Mouse (Mus musculus) heart, embryonic 10.5 days (tissue): ENCODE results near the gene Colgalt1. TPM values are rescaled to one million over a fixed set of nuclear protein-coding genes. Genes with fewer than 3 reads are reported as not detected.

Experiments
- DNase-seq: peaks from one replicate; pipeline ENCODE4 v3.0.0-alpha.2; 2017; ENCODE audit warnings: low spot score
- H3K27ac ChIP-seq: fragments of 300-500 bp; sonication (generic); 2 replicates; pipeline ENCODE4 v1.5.1; 2016; ENCODE audit warnings: mild to moderate bottlenecking
- H3K27me3 ChIP-seq: fragments of 300-500 bp; sonication (generic); 2 replicates; pipeline ENCODE4 v1.6.1; 2016; ENCODE audit warnings: mild to moderate bottlenecking; ENCODE audit not compliant: poor library complexity, insufficient read depth, severe bottlenecking
- H3K36me3 ChIP-seq: fragments of 300-500 bp; sonication (generic); 2 replicates; pipeline ENCODE4 v1.6.1; 2016; ENCODE audit warnings: mild to moderate bottlenecking, moderate library complexity
- H3K4me1 ChIP-seq: fragments of 300-500 bp; sonication (generic); 2 replicates; pipeline ENCODE4 v1.6.1; 2016; ENCODE audit warnings: mild to moderate bottlenecking
- H3K4me3 ChIP-seq: fragments of 300-500 bp; sonication (generic); 2 replicates; pipeline ENCODE4 v1.5.1; 2016; ENCODE audit warnings: mild to moderate bottlenecking, moderate library complexity
- H3K9me3 ChIP-seq: fragments of 300-500 bp; sonication (generic); 2 replicates; pipeline ENCODE4 v1.6.1; 2016; ENCODE audit warnings: mild to moderate bottlenecking, moderate library complexity
- WGBS: fragments of 180-500 bp; shearing (Covaris S2); methylation state at CpG from one replicate; pipeline ENCODE4 v1.1.7; 2016; 5-methylcytosine and 5-hydroxymethylcytosine counted together
- microRNA-seq: library from miRNA; unstranded; fragments of <30 nt; microRNA quantifications from one replicate; pipeline ENCODE4, GENCODE M21; 2017
- polyA plus RNA-seq: library from polyadenylated mRNA; unstranded; fragments of >200 nt; fragmentation: Nextera tagmentation; extraction: Ambion mirVana; gene quantifications from 2 replicates; pipeline ENCODE4 v1.2.1, GENCODE M21; 2016

Colgalt1 gene
- polyA plus RNA-seq, 1 experiment from 2014 or later = 54.4 TPM

DNA sequence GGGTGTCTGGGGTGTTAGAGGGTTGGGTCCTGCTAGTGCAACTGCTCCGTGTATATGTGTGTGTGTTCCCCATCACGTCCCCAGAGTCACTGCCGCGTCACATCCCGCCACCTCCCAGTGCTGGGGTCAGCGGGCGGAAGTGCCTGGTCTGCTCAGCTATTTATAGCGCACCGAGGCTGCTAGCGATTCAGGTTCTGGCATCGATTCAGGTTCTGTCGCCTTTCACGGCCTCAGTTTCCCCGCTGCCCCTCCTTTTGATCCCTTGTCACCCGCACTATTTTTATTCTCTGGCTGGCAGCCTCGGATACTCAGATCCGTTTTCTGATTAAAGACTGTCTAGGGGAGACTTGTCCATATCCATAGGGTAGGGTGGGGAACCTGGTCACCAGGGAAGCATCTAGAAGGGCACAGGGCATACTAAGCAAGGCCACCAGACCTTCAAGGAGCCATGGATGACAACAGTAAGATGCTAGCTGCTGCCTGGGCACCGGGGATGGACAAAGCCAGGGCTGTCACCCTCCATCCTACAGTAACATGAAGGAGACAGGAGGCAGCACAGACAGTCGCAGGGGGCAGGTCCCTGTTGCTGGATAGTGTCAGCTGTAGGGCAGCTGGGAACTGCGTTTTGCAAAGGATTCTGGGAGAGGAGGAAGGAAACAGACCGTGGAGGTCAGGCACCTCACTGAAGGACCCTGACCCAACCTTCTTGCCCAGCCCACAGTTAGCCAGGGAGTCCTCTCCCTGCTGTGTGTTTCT is 57.6 kb downstream of the Colgalt1 start:
- H3K27me3 ChIP-seq = peaks cover 38% of the 10 kb centered on the region
- H3K27ac ChIP-seq = peak overlapping the region; percentile 89
- no peaks in the 10 kb centered on the region for H3K9me3 ChIP-seq
- 2% methylated on average over 21 of the region's 21 CpGs for WGBS
- peaks cover 69% of the 10 kb centered on the region for H3K4me1 ChIP-seq
- H3K36me3 ChIP-seq = no peaks in the 10 kb centered on the region
- peak; percentile 90 for DNase-seq
- peak overlapping the region; percentile 48 for H3K4me3 ChIP-seq

GRCm38 (mm10) chr8:71670198-71670597 is 59.4 kb downstream of the Colgalt1 start:
- Histone ChIP-seq H3K27me3 (peaks cover 23% of the 10 kb centered on the region), H3K4me1 (peaks cover 65% of the 10 kb centered on the region), H3K36me3 (no peaks in the 10 kb centered on the region), H3K27ac (peak overlapping the region; percentile 71), H3K4me3 (peak overlapping the region; percentile 64), H3K9me3 (no peaks in the 10 kb centered on the region)
- WGBS = 12% methylated on average over 12 of the region's 12 CpGs
- no peak for DNase-seq

- Histone ChIP-seq H3K4me1 (peaks cover 63% of the 10 kb centered on the region), H3K9me3 (no peaks in the 10 kb centered on the region), H3K36me3 (no peaks in the 10 kb centered on the region), H3K27me3 (peaks cover 30% of the 10 kb centered on the region), H3K4me3 (peak overlapping the region; percentile 64), H3K27ac (peak overlapping the region; percentile 71)
- WGBS = under 1% methylated on average over 57 of the region's 64 CpGs
- DNase-seq = peak; percentile 87
Measured at GRCm38 (mm10) chr8:71670621-71671548, 60.1 kb downstream of the Colgalt1 start.

GRCm38 (mm10) chr8:71671549-71671965 is 60.8 kb downstream of the Colgalt1 start, which contains the start of gene Unc13a:
Gene Unc13a (minus strand): TSS chr8:71671757.
- H3K36me3 ChIP-seq = no peaks in the 10 kb centered on the region
- DNase-seq = peak; percentile 92
- H3K4me1 ChIP-seq = peaks cover 65% of the 10 kb centered on the region
- peaks cover 24% of the 10 kb centered on the region for H3K27me3 ChIP-seq
- H3K9me3 ChIP-seq = no peaks in the 10 kb centered on the region
- peak within 1 kb of the TSS; percentile 64 for H3K4me3 ChIP-seq
- WGBS = under 1% methylated on average over 42 of the region's 42 CpGs
- H3K27ac ChIP-seq = peak within 1 kb of the TSS; percentile 77

- DNase-seq = no peak
Measured at GRCm38 (mm10) chr8:71672168-71672735, 61.5 kb downstream of the Colgalt1 start.

DNA sequence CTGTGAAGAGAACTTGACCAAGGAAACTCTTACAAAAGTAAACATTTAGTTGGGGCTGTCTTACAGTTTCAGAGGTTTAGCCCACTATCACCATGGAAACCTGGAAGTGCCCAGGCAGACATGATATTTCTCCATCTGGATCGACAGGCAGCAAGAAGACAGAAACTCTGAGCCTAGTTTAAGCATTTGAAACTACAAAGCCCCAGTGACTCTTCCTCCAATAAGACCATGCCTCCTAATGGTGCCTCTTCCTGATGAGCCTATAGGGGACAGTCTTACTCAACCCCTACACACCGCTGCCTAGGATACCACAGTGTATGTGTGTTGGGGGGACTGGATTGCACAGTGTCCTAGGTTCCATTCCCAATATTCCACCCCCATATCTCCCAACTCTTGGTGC is 63.3 kb downstream of the Colgalt1 start:
- WGBS = 77% methylated on average over 2 of the region's 2 CpGs
- H3K36me3 ChIP-seq = no peaks in the 10 kb centered on the region
- no peak overlapping the region for H3K4me3 ChIP-seq
- no peak for DNase-seq
- H3K27ac ChIP-seq = no peak overlapping the region
- H3K4me1 ChIP-seq = peaks cover 49% of the 10 kb centered on the region
- 0 out of 2 replicates have a peak, but pooled peaks cover 2% of the 10 kb centered on the region for H3K9me3 ChIP-seq
- H3K27me3 ChIP-seq = peaks cover 42% of the 10 kb centered on the region

More at GRCm38 (mm10) chr8:71672168-71672735, 61.5 kb downstream of the Colgalt1 start:
- 65% methylated on average over 6 of the region's 6 CpGs for whole genome bisulfite sequencing
- H3K4me1 ChIP-seq = peaks cover 63% of the 10 kb centered on the region
- peak overlapping the region; percentile 77 for H3K27ac ChIP-seq
- H3K36me3 ChIP-seq = no peaks in the 10 kb centered on the region
- no peaks in the 10 kb centered on the region for H3K9me3 ChIP-seq
- H3K4me3 ChIP-seq = peak overlapping the region; percentile 64; the same call in 1 of the 2 replicates
- H3K27me3 ChIP-seq = peaks cover 29% of the 10 kb centered on the region

Small RNA genes lying within 50 kb of the gene (microRNA-seq; reads per million reads assigned to microRNA genes)
- gene Mir6769b = not detected

Other genes starting within 250 kb of the Colgalt1 start
- 68.7 and 79.5 TPM in 2 replicates for gene Use1, start 244.2 kb upstream of the Colgalt1 start, polyA plus RNA-seq
- gene Ocel1, start 239.7 kb upstream of the Colgalt1 start, polyA plus RNA-seq = 3.9 and 4.2 TPM in 2 replicates
- gene Nr2f6, start 229.0 kb upstream of the Colgalt1 start, polyA plus RNA-seq = 48.4 and 79.0 TPM in 2 replicates
- 6.1 and 7.9 TPM in 2 replicates for gene Ushbp1, start 215.2 kb upstream of the Colgalt1 start, polyA plus RNA-seq
- 101 and 111 TPM in 2 replicates for gene Babam1, start 214.1 kb upstream of the Colgalt1 start, polyA plus RNA-seq
- gene Ankle1, start 205.0 kb upstream of the Colgalt1 start, polyA plus RNA-seq = 33.8 and 35.9 TPM in 2 replicates
- 34.5 and 41.5 TPM in 2 replicates for gene Abhd8, start 147.3 kb upstream of the Colgalt1 start, polyA plus RNA-seq
- gene Mrpl34, start 146.0 kb upstream of the Colgalt1 start, polyA plus RNA-seq = 172 and 181 TPM in 2 replicates
- 107 and 128 TPM in 2 replicates for gene Dda1, start 141.8 kb upstream of the Colgalt1 start, polyA plus RNA-seq
- 0.73 and 2.7 TPM in 2 replicates for gene Ano8, start 125.0 kb upstream of the Colgalt1 start, polyA plus RNA-seq
- gene Gtpbp3, start 122.9 kb upstream of the Colgalt1 start, polyA plus RNA-seq = 13.2 and 14.7 TPM in 2 replicates
- 174 and 198 TPM in 2 replicates for gene Plvap, start 99.2 kb upstream of the Colgalt1 start, polyA plus RNA-seq
- gene Ccdc194, start 85.3 kb upstream of the Colgalt1 start, polyA plus RNA-seq = 0.99 and 1.3 TPM in 2 replicates
- gene Bst2, start 73.5 kb upstream of the Colgalt1 start, polyA plus RNA-seq = 16.8 and 20.7 TPM in 2 replicates
- gene Mvb12a, start 68.1 kb upstream of the Colgalt1 start, polyA plus RNA-seq = 71.9 and 75.6 TPM in 2 replicates
- gene Tmem221, start 52.1 kb upstream of the Colgalt1 start, polyA plus RNA-seq = 0.37 and 0.97 TPM in 2 replicates
- gene Nxnl1, start 44.4 kb upstream of the Colgalt1 start, polyA plus RNA-seq = not detected in 2 replicates
- gene Slc27a1, start 42.1 kb upstream of the Colgalt1 start, polyA plus RNA-seq = 19.0 and 19.4 TPM in 2 replicates
- 195 and 228 TPM in 2 replicates for gene Pgls, start 18.8 kb upstream of the Colgalt1 start, polyA plus RNA-seq
- gene Fam129c, start 13.3 kb upstream of the Colgalt1 start, polyA plus RNA-seq = 1.6 and 3.6 TPM in 2 replicates
- 0.31 and 0.48 TPM in 2 replicates for gene Unc13a, start 60.8 kb downstream of the Colgalt1 start, polyA plus RNA-seq
- 6.7 and 9.7 TPM in 2 replicates for gene Jak3, start 65.3 kb downstream of the Colgalt1 start, polyA plus RNA-seq
- 0.99 and 1.5 TPM in 2 replicates for gene Insl3, start 78.2 kb downstream of the Colgalt1 start, polyA plus RNA-seq
- 1.6 and 2.9 TPM in 2 replicates for gene B3gnt3, start 90.8 kb downstream of the Colgalt1 start, polyA plus RNA-seq
- gene Fcho1, start 114.7 kb downstream of the Colgalt1 start, polyA plus RNA-seq = 2.0 and 3.1 TPM in 2 replicates